Mouse (Mus musculus): ENCODE results near the gene Cldn10. TPM values are rescaled to one million over a fixed set of nuclear protein-coding genes. Genes with fewer than 3 reads are reported as not detected.
A peak's percentile ranks its signal among the peaks of the same experiment; 100 is the strongest.

The Cldn10 gene
- total RNA-seq, 4 experiments from 2014 or later: 0.16 to 0.23 TPM; not detected in 2

DNA sequence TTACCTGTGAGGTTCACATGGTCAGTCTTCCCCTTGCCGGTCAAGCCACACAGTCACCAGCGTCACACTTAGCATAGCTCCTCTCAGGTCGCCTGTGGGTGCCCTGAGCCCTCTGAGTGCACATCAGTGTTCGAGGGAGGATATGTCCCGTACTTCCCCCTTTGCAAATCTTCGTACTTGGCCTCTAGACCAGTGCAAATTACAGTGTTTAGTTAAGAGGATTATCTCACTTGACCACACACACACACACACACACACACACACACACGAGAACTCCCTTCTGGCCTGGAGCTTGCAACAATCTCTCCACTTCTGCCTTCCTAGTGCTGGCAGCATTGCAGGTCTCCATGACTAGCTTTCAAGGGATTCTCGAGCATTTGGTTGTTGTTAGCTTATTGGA is 38.6 kb downstream of the Cldn10 start:
- no peak for DNase-seq (ENCODE audit: low spot score)

DNA sequence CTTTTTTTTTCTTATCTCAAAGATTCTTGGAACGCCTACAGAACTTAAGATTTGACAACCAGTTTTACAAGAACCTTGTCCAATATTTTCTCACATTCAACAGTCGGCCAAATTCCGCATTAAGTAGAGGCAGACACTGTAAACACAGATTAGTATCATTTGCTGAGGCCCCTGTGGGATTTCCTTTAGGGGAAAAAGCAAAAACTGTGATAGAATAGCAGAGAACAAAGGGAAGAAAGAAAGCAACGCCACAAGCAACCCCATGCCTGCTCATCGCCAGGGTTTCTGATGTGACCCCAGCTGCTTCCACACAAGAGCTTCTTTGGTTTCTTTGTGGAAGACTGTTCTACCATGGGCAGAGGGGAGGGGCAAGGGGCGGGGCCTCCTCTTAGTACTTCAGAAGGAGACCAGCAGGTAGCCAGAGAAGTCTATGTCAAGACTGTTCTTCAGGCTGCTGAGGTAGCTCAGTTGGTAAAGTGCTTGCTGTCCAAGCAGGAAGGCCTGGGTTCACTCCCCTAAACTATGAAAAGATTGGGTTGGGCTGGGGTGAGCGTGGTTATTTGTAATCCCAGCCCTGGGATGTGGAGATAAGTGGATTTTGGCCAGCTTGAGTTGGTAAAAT is 39.7 kb downstream of the Cldn10 start:
- no peak for DNase-seq (ENCODE audit: low spot score)

DNA sequence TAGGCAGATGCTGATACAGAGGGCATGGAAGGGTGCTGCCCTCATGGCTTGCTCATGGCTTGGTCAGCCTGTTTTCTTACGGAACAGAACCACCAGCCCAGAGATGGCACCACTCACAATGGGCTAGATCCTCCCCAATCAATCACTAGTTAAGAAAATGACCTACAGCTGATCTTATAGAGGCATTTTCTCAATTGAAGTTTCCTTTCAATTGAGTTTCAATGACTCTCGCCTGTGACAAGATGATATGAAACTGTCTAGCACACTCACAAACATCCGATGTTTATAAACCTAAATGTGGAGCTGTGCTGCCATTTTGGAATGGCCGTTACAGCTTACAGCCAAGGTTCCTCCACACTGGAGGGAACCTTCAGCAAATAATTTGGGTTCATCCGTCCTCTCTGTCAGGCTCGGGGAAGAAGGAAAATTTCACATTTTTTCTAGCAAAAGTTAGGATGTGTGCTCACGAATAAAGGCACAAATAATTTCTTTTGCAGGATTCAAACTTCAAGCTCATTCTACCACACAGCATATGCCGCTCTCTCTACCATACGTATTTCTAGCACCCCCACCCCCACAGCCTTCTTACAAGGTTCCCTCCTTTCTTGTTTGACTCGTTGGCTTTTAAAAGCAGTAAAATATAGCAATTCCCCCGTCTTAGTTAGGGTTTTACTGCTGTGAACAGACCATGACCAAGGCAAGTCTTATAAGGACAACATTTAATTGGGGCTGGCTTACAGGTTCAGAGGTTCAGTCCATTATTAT is 41.8 kb downstream of the Cldn10 start:
- DNase-seq (ENCODE audit: low spot score): no peak

DNA sequence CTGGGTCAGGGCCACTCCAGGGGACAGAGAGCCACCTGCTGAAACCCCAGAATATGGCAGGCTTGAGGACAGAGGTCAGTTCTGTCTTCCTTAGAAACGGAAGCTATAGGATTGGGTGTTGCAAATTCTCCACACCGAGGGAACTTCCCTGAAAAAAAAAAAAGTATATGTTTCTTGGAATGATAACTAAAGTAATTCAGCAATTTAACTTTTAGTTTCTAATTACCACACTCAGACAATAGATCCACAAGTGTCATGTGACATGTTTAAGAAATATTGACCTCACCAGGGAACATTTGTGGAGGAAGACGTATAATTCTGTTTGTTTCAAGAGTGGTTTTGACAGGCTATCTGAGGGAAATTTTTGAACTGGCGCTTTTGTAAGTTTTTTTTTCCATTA is 43.9 kb downstream of the Cldn10 start:
- DNase-seq (ENCODE audit: low spot score): no peak

DNA sequence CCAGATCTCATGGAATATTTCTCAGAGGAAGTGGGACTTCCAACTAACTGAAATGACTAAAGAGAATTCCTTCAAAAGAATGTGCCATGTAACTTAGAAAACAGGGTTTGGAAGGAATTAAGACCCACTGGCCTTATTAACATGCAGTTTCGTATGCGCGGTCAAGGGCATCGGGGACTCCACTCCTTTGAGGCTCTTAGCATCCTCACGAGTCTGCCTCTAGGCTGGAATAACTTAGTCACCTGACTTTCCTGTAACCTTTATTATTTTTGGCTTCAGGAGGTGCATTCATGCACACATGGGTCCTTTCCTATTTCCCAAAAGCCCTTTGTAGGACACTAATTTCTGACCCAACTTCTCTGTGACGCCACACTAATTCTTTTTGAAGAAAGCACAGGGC is 45.5 kb downstream of the Cldn10 start:
- DNase-seq (ENCODE audit: low spot score): no peak

DNA sequence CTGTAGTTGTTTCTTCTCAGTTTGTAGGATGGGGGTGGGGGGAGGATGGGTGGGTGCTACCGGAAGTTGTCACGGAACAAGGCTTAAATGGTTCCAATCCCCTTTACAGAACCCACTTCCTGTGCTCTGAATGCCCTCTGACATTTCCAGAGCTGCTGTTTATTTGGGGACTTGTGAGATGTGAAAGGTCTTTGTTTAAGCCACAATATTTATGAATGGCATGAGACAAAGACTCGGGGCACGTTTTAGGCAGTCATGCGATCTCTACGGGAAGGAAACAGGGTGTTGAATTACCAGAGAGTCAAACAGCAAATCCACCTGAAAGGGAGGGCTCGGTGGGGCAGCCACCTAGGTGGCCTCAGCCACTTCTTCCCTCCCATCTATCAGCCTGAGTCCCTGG is 46.6 kb downstream of the Cldn10 start:
- DNase-seq (ENCODE audit: low spot score): no peak

DNA sequence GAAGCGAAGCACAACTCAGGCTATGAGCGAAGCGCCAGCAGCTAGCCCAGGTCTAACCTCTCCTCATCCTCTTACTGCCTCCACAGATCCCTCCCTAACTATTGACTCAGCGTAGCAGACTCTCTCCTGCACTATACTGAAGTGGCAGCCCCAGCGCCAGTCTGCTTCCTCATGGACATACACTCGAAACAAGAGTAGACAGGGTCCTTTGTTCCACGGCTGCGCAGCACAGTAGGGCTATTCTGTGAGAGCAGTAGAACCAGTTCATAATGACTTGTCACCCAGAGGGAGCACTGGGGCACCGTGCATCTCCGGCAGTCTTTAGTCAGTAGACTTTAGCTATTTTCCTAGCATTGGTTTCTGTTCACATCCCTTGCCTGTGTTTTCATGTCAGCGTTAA is 48.4 kb downstream of the Cldn10 start:
- DNase-seq (ENCODE audit: low spot score): no peak

DNA sequence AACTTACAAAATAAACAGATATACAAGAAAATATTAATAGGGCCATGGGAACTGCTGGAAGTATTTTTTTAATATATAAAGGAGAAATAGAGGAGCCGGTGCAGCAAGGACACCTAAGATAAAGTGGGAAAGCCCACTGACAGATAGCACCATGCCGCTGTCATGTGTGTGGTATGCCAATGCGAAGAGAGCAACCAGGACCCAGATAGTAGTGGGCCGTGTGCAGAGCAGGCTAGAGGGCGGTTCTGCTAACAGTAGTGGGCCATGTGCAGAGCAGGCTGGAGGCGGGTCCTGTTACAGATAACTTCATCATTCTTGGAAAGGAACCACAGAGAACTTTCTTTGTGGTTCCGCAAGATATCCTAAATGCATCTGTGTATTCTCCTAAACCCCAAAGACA is 49.0 kb downstream of the Cldn10 start:
- DNase-seq (ENCODE audit: low spot score): no peak

DNA sequence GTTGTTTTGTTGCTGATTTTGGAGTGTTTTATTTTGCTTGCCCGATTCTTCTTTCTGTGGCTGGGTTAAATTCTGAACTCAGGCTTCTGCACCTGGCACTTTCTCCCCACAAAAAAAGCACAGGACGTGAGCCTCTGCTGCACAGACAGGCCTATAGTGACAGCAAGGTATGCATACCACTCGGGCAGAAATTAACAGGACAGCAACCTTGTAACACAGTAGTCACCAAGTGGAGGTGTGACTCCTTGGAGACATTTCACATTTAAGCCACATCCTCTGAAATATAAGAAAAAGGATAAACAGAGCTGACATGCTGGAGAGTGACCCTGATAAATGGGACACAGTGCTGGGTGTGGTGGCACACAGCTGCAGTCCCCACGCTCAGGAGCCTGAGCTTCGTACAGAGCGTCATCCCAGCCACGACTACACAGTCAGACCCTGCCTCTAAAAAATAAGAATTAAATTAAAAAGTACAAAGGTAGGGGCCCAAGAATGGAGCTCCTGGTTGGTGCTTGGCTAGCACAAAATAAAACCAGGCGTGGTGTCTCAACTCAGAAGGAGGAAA is 50.9 kb downstream of the Cldn10 start:
- no peak for DNase-seq (ENCODE audit: low spot score)

DNA sequence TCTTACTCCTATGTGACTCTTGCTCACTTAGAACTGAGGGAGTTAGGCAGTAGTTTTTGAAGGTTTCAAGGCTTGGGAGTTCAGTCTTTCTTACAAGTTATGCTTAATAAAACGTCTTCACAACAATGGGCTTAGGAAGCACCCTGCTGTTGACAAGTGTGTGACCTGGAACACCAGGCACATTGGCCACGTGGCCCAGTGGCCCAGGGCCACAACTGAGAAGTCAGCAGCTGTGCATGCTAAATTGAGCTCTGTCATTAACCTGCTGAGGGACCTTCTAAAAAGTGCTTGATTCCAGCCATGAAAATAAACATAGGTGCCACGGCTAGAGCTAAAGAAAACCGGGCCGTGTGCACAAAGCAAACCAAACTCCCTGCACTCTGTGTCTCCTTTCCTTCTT is 51.7 kb downstream of the Cldn10 start:
- DNase-seq (ENCODE audit: low spot score): peak; percentile 21

DNA sequence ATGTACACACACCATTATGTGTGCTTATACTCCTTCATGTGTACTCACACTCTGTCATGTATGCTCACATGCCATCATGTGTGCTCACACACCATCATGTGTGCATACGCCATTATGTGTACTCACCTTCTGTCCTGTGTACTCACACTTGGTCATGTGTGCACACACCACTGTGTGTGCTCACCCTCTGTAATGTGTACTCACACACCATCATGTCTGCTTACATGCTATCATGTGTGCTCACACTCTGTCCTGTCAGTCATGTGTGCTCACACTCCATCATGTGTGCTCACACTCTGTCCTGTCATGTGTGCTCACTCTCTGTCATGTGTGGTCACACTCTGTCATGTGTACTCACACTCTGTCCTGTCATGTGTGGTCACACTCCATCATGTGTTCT is 52.3 kb downstream of the Cldn10 start:
- no peak for DNase-seq (ENCODE audit: low spot score)

DNA sequence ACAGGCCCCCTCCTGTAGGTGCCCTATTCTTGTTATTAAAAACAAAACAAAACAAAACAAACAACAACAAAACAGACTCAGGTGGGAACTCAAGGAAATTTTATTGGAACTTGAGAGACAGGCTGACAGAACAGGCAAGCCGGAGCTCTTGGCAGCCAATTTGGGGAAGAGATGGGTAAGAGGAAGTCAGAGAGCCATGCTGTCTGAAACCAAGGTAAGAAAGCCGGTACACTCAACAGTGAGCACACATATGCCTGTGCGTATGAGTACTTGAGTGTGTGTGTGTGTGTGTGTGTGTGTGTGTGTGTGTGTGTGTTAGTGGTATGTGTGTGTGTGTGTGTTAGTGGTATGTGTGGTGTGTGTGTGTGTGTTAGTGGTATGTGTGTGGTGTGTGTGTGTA is 54.6 kb downstream of the Cldn10 start:
- no peak for DNase-seq (ENCODE audit: low spot score)

DNA sequence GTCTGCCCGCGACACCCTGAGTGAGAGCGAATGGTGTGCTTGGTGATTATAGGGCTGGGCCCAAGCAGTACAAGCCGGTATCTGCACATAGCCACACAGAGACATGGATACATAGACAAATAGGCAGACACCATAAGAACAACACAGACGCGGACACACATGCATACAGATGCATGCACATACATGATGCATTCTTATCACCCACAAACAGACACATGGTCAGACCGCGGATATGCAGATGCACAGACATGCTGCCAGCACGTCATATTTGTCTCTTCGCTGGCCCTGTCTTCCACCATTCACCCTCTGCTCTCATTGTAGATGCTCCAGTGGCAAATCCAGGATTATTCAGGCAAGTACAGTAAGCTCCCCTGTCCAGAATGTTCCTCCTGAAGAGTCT is 59.1 kb downstream of the Cldn10 start:
- no peak for DNase-seq (ENCODE audit: low spot score)

DNA sequence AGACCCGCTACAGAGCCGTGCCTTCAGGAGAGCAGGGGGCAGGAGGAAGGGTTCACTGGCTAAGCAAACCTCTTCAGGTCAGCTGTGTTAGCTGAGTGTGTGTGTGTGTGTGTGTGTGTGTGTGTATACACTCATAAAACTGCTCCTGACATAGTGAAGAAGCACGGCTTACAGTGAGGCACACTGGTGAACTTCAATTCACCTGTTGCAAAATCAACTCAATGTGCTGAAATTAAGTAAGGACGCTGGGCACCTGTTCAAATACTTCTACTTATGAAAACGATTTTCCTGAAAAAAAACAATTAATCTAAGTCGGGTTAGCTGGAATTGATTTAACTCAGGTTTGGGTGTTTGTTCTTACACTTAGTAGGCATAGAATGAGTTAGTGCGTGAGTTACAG is 60.5 kb downstream of the Cldn10 start:
- DNase-seq (ENCODE audit: low spot score): no peak

DNA sequence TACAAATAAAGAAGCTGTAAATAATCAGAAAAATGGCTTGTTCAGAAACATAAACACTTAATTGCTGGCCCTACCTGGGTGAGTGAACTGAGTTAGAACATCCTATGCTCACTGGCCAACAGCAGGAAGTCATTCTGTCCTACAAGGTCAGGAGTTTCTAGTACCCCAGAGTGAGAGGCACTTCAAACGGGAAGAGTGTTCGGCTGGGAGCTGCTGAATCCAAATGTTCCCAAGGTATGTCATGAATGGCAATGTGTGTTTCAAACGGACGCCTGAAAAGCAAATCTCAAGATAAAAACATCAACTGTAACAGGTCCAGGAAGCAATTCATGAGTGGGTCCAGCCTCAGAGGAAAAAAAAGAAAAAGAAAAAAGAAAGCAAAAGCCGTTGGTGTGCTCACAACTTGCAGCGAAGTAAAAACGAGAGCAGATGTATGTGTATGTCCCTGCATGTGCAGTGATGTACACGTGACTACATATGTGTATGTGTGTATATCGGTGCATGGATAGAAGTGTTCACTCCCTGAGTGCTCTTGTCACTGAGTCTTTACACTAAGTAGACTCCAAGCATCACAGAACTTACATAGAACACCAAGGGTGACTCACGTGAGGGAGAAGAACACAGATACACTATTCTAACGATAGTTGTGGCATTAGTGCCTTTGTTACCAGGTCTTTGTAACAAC is 62.4 kb downstream of the Cldn10 start:
- DNase-seq (ENCODE audit: low spot score): no peak

DNA sequence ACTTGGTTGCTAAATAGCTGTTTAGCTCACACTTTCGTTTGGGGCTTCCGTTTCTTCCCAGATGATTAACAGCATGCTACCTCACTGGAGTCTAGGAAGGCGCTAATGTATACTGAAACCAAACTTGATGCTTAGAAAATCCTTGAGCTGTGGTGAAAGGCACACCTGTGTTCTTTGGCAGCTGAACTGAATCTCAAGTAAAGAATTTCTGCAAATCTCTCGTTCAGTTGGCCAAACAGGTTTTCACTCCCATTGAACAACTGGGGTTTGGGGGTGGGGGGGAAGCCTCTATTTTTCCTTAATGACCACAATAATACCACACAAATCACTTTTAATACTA is 63.0 kb downstream of the Cldn10 start:
- DNase-seq (ENCODE audit: low spot score): no peak

DNA sequence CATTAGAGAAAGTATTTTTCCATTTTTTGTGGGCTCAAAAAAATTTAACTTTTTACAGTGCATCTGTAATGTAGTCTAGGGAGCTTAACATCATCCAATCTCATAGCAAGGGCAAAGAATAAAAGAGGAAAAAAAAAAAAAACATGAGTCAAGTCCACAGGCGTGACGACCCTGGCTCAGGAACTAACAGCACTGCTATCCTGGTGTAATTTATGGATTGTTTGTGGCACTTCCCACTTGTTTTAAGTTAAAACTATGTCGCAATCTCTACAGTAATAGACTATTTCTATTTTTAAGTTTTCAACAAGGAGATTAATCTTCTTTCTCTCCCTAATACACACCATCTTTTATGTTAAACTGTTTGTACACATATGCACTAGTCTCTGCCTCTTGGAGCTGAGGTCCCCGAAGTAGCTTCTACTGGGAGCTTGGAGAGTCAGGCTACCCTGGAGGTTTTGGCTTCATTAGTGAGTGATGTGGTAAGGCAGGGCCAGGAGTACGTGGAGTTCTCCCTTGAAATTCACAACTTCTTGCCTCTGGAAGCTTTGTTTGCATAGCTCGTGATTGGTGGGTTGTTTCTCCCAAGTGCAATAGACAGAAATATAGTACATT is 63.9 kb downstream of the Cldn10 start:
- no peak for DNase-seq (ENCODE audit: low spot score)

DNA sequence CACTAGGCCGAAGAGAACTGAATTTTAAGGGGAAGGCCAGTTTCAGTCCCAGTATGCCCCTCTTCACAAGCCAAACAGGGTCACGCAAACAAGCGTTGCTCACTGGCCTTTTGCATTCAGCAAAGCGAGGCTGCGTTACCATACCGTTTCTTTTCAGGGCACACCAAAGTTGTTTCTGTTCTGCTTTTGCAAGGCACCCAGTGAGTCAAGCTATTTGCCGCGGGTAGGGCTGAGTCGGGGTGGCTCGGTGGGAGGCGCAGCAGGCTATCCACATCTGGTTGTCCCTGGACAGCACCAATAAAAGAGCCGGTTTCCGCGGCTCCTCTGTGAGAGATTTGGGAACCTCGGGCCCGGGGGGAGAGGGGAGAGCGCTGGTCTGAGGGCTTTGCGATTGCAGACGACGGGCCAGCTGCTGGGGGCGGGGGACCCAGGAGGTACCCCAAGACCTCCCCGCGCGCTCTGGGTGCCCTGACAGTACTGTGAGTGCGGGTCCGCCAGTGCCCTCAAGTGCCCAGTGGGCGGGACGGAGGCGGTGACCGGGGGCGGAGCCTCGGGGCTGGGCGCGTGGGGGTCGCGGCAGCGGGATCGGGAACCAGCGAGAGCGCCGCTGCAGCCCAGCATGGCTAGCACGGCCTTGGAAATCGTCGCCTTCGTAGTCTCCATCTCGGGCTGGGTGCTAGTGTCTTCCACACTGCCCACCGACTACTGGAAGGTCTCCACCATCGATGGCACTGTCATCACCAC is 66.8 kb downstream of the Cldn10 start:
- peak; percentile 8 for DNase-seq (ENCODE audit: low spot score)

DNA sequence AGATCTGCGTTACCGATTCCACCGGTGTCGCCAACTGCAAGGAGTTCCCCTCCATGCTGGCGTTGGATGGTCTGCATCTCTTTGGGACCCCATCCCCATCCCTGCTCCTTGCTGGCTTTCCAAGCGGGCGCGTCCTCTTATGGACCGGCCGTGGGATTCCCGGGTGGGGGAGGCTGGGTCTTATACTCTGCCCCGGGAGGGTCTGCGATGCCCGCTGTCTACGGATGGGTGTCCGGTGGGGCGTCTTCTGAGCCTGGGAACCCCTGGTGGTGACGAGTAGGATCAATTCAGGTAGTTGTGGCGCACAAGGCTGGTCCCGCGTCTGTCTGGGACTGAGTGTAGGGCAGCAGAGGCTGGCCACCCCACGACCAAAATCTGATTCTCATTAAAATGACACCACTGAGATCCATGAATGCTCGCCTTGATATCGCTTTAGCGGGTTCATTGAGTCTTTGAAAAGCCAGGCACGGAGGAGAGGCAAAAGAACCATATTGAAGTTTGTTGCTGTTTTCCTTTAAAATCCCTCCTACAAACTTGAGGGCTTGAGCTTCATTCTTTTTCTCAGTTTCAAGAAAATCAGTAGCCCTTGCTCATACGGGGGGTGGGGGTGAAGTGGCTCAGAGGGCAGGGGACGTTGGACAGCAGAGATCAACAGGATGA is 67.6 kb downstream of the Cldn10 start:
- DNase-seq (ENCODE audit: low spot score): no peak

DNA sequence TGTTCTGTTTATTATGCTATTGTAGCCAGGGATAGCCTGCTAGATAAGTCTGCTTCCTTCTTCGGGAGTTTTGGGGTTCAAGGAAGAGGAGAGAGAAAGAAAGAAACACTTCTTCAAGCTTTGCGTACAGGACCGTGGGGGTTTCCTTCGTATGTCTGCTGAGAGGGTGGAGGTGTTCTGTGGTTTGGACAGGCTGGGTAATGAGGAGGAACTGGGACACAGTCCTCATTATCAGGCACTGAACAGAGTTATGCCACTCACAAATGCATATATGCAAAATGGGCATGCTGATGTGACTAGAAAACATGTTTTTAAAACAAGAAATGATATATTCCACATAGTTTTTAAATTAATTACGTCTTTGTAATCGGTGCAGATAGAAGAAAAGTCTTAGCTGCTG is 68.9 kb downstream of the Cldn10 start:
- no peak for DNase-seq (ENCODE audit: low spot score)

DNA sequence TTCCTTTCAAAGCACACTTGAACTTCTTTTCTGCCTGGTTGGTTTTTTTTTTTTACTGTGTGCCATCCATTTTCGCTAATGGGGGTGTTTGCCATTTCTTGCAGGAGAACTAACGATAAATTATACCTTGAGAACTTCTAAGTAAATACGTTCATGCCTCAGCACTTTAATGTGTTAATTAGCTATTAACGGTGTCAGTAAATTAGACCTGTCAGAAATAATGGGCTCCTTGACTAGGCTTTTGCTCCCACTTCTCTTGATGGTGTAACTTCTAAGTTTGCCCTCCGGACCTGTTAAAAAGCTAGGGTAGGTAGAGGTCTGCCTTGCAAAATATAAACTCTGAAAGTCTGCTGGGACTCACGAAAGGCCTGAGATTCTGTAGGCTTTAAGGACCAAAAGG is 70.6 kb downstream of the Cldn10 start:
- no peak for DNase-seq (ENCODE audit: low spot score)

All from heart, adult 8-10 months (tissue).